Mouse (Mus musculus) myocyte (in vitro differentiated cells): ENCODE data around the gene Hist2h3b.

Experiments
- CEBPB ChIP-seq: IDR thresholded peaks from 2 replicates; pipeline ENCODE4 v1.6.1; 2011; ENCODE audit warnings: mild to moderate bottlenecking, moderate library complexity; ENCODE audit not compliant: poor library complexity, insufficient read depth, severe bottlenecking
- E2F4 ChIP-seq: IDR thresholded peaks from one replicate; pipeline ENCODE4 v1.6.1; 2011; ENCODE audit warnings: mild to moderate bottlenecking, control low read depth, moderate library complexity; ENCODE audit not compliant: insufficient read depth
- MAX ChIP-seq: IDR thresholded peaks from one replicate; pipeline ENCODE4 v1.6.1; 2011; ENCODE audit warnings: low read depth, mild to moderate bottlenecking, control low read depth
- MYOD1 ChIP-seq, 3 experiments: IDR thresholded peaks; one replicate each; pipeline ENCODE4 v1.6.1; 2011; ENCODE audit warnings: control low read depth in 2 of 3, low read depth in 2 of 3, mild to moderate bottlenecking in 2 of 3, moderate library complexity in 1 of 3; ENCODE audit not compliant: insufficient read length in 2 of 3, control insufficient read depth in 1 of 3
- MYOG ChIP-seq, 3 experiments: IDR thresholded peaks; one replicate each; pipeline ENCODE4 v1.6.1; 2011; ENCODE audit warnings: control low read depth in 2 of 3, low read depth in 2 of 3, mild to moderate bottlenecking in 2 of 3; ENCODE audit not compliant: insufficient read length in 2 of 3, control insufficient read depth in 1 of 3, insufficient read depth in 1 of 3
- POLR2A ChIP-seq: IDR thresholded peaks from one replicate; pipeline ENCODE4 v1.6.1; 2011; ENCODE audit warnings: low read depth, mild to moderate bottlenecking, control low read depth, moderate library complexity; ENCODE audit not compliant: insufficient read length
- POLR2AphosphoS2 ChIP-seq: IDR thresholded peaks from one replicate; pipeline ENCODE4 v1.6.1; 2011; ENCODE audit warnings: low read depth, control low read depth; ENCODE audit not compliant: insufficient read length
- REST ChIP-seq: IDR thresholded peaks from one replicate; pipeline ENCODE4 v1.6.1; 2011; ENCODE audit warnings: mild to moderate bottlenecking, control low read depth, moderate library complexity; ENCODE audit not compliant: insufficient read depth, insufficient read length
- SRF ChIP-seq: IDR thresholded peaks from one replicate; pipeline ENCODE4 v1.6.1; 2011; ENCODE audit warnings: low read depth; ENCODE audit not compliant: control insufficient read depth, insufficient read length
- TCF12 ChIP-seq: IDR thresholded peaks from one replicate; pipeline ENCODE4 v1.6.1; 2011; ENCODE audit warnings: mild to moderate bottlenecking, control low read depth; ENCODE audit not compliant: poor library complexity, insufficient read depth, severe bottlenecking
- TCF3 ChIP-seq: IDR thresholded peaks from one replicate; pipeline ENCODE4 v1.6.1; 2011; ENCODE audit warnings: low read depth, control low read depth; ENCODE audit not compliant: insufficient read length
- USF1 ChIP-seq: IDR thresholded peaks from one replicate; pipeline ENCODE4 v1.6.1; 2011; ENCODE audit warnings: low read depth, mild to moderate bottlenecking, control low read depth, moderate library complexity

DNA sequence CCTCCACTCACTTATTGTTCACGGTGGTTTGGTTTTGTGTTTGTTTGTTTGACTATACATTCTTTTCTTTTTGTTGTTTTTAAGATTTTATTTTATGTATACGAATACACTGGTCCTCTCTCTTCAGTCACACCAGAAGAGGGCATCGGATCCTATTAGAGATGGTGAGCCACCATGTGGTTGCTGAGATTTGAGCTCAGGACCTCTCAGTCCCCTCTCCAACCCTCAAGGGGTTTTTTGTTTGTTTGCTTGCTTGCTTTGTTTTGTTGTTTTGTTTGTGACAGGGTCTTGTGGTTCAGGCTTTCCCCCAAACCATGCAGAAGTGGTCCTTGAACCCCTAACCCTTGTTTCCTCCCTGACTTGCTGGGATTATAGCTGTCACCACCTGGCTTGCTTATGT is 6.8 kb upstream of the Hist2h3b start:
- TF ChIP-seq USF1 = no peak
- TF ChIP-seq E2F4 = no peak
- TF ChIP-seq POLR2AphosphoS2 = no peak
- TF ChIP-seq POLR2A = no peak
- no peak for TF ChIP-seq MAX
- TF ChIP-seq MYOG (IDR thresholded peaks at IDR 0.05; ENCODE audit: control insufficient read depth in 1 of 3, insufficient read depth in 1 of 3, insufficient read length in 2 of 3, low read depth in 2 of 3) = no peak
- no peak for TF ChIP-seq TCF12
- no peak for TF ChIP-seq MYOD1 (IDR thresholded peaks at IDR 0.05; ENCODE audit: control insufficient read depth in 1 of 3, insufficient read length in 2 of 3, low read depth in 2 of 3)
- TF ChIP-seq CEBPB = no peak
- TF ChIP-seq TCF3 = no peak
- TF ChIP-seq SRF = no peak
- no peak for TF ChIP-seq REST
